Comparison of ENCODE assay signal across 10 mouse cellular contexts in genomic region chr8:9188616-9189015, GRCm38 (mm10).
DNase-seq lines count a peak whose midpoint lies in the region; ATAC-seq and TF ChIP-seq lines count a peak whose summit lies in the region.
"Had no signal": no experiment of that assay in that cellular context is flagged by ENCODE, and none has a peak within 500 bp of the region (broad histone marks: within the 10 kb centered on the region; RNA-seq: fewer than 3 reads in every experiment).

No protein-coding gene starts in this region.

- H3K36me3 ChIP-seq in forebrain, embryonic 14.5 days (ENCODE audit: control insufficient read depth, insufficient read depth, low read length): no peaks in the 10 kb centered on the region
- no peaks in the 10 kb centered on the region for H3K36me3 ChIP-seq in forebrain, embryonic 12.5 days (replicated peaks)
- H3K36me3 ChIP-seq in lung, postnatal 0 days (ENCODE audit: insufficient read depth, low read length): no peaks in the 10 kb centered on the region
- H3K36me3 ChIP-seq: stomach, embryonic 15.5 days had no signal

- H3K4me2 ChIP-seq in forebrain, embryonic 14.5 days (ENCODE audit: low read length): no peak overlapping the region
- H3K4me2 ChIP-seq in forebrain, embryonic 12.5 days: no peak overlapping the region
- no peak overlapping the region for H3K4me2 ChIP-seq in lung, postnatal 0 days (replicated peaks; ENCODE audit: low read depth, low read length)
- H3K4me2 ChIP-seq: stomach, embryonic 15.5 days had no signal

- no peak overlapping the region for H3K9ac ChIP-seq in forebrain, embryonic 14.5 days (ENCODE audit: low read length)
- H3K9ac ChIP-seq in forebrain, embryonic 12.5 days: no peak overlapping the region
- no peak overlapping the region for H3K9ac ChIP-seq in lung, postnatal 0 days (replicated peaks; ENCODE audit: low read depth)
- H3K9ac ChIP-seq: stomach, embryonic 15.5 days had no signal

- H3K9me3 ChIP-seq in forebrain, embryonic 14.5 days (replicated peaks; ENCODE audit: control insufficient read depth, low read length): no peaks in the 10 kb centered on the region
- H3K9me3 ChIP-seq in forebrain, embryonic 12.5 days: no peaks in the 10 kb centered on the region
- no peaks in the 10 kb centered on the region for H3K9me3 ChIP-seq in lung, postnatal 0 days (ENCODE audit: low read length)
- H3K9me3 ChIP-seq: stomach, embryonic 15.5 days had no signal

- no peak overlapping the region for H3K4me3 ChIP-seq in forebrain, embryonic 14.5 days (ENCODE audit: low read depth, low read length)
- no peak overlapping the region for H3K4me3 ChIP-seq in forebrain, embryonic 12.5 days (replicated peaks)
- H3K4me3 ChIP-seq in lung, postnatal 0 days (ENCODE audit: low read depth, low read length): no peak overlapping the region
- H3K4me3 ChIP-seq: stomach, embryonic 15.5 days had no signal

- no peaks in the 10 kb centered on the region for H3K27me3 ChIP-seq in forebrain, embryonic 14.5 days (replicated peaks; ENCODE audit: control insufficient read depth, insufficient read depth, low read length)
- H3K27me3 ChIP-seq in forebrain, embryonic 12.5 days: no peaks in the 10 kb centered on the region
- no peaks in the 10 kb centered on the region for H3K27me3 ChIP-seq in lung, postnatal 0 days (replicated peaks; ENCODE audit: insufficient read depth, low read length)
- H3K27me3 ChIP-seq: stomach, embryonic 15.5 days had no signal

- no peak for TF ChIP-seq EP300 in lung, postnatal 0 days (IDR thresholded peaks at IDR 0.05)

- DNase-seq in forebrain, embryonic 14.5 days (ENCODE audit: low spot score): peak; percentile 69
- DNase-seq in kidney, postnatal 10 days: peak; percentile 35
- no peak for DNase-seq in kidney, adult 18-20 months
- DNase-seq in lung, postnatal 0 days (ENCODE audit: low spot score): peak; percentile 36
- DNase-seq in lung, adult 18-20 months: no peak
- peak; percentile 9 for DNase-seq in retina, postnatal 1 day
- DNase-seq in gastrocnemius, postnatal 36 days: no peak

- peak; percentile 62 for TF ChIP-seq CTCF in lung, postnatal 0 days (IDR thresholded peaks at IDR 0.05)

- H3K4me1 ChIP-seq in forebrain, embryonic 14.5 days (ENCODE audit: control insufficient read depth, insufficient read depth, low read length): no peaks in the 10 kb centered on the region
- no peaks in the 10 kb centered on the region for H3K4me1 ChIP-seq in forebrain, embryonic 12.5 days
- no peaks in the 10 kb centered on the region for H3K4me1 ChIP-seq in lung, postnatal 0 days (ENCODE audit: insufficient read depth, low read depth, low read length)
- H3K4me1 ChIP-seq: stomach, embryonic 15.5 days had no signal

- H3K27ac ChIP-seq in forebrain, embryonic 14.5 days (ENCODE audit: low read depth, low read length): no peak overlapping the region
- H3K27ac ChIP-seq in forebrain, embryonic 12.5 days: no peak overlapping the region
- no peak overlapping the region for H3K27ac ChIP-seq in lung, postnatal 0 days (ENCODE audit: low read length)
- H3K27ac ChIP-seq: stomach, embryonic 15.5 days had no signal

- no peak for ATAC-seq in forebrain, embryonic 14.5 days
- ATAC-seq in forebrain, embryonic 12.5 days (ENCODE audit: low FRiP score): no peak
- no peak for ATAC-seq in lung, postnatal 0 days
- ATAC-seq: CD4-positive, CD25-positive, alpha-beta regulatory T cell, adult 4 months had no signal

- 29% methylated on average over 4 of the region's 4 CpGs for WGBS in forebrain, embryonic 14.5 days
- WGBS in forebrain, embryonic 12.5 days: 34% methylated on average over 4 of the region's 4 CpGs
- 29% methylated on average over 4 of the region's 4 CpGs for WGBS in lung, postnatal 0 days

- intact Hi-C loops in gastrocnemius, postnatal 36 days (cut with DNase I): no loop called here

Comparison
In these comparisons a context has a peak if more than half of its experiments do, and no peak if none do; other contexts are left out.
1. DNase-seq: peak in forebrain, embryonic 14.5 days (single experiment), kidney, postnatal 10 days (single experiment), lung, postnatal 0 days (single experiment) and retina, postnatal 1 day (single experiment); none in kidney, adult 18-20 months (single experiment), lung, adult 18-20 months (0 of 2) and gastrocnemius, postnatal 36 days (0 of 2).